Mouse (Mus musculus) lung, postnatal 0 days (tissue): ENCODE measurements at regions not wholly inside any gene's neighbourhood (a gene's known extent, or its start where the extent isn't known, plus 50 kb on each side); places are given as distances from the start of the nearest gene placed in this dataset.
A peak's percentile ranks its signal among the peaks of the same experiment; 100 is the strongest.

Source experiments
- CTCF ChIP-seq: IDR thresholded peaks from 2 replicates; pipeline ENCODE4 v1.5.1; 2016; ENCODE audit warnings: antibody characterized with exemption, mild to moderate bottlenecking
- EP300 ChIP-seq: IDR thresholded peaks from 2 replicates; pipeline ENCODE4 v1.6.1; 2016; ENCODE audit warnings: antibody characterized with exemption, mild to moderate bottlenecking, control low read depth

DNA sequence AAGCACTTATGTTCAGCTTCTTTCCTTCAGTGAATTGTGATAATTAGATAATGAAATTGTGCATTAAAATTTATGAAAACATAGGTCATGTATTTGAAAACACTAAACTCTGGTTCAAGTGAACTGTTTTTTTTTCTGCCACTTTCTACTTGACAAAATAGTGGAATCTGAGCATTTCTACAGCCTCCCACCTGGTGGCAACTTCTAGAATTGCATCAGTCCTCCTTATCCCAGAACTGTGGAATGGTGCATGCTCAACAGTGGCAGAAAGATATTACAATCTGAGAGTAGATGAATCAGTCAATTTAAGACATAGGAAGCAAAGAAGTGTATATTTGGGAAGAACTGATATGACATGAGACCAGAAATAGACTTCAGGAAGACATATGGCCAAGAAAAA is 84.1 kb upstream of the Gm28269 start:
- peak; percentile 63 for TF ChIP-seq CTCF
- TF ChIP-seq EP300, result no peak
